Mouse (Mus musculus) thymus, postnatal 25 days (tissue): ENCODE data around the gene Otop1.

Source experiments
- DNase-seq: peaks from one replicate; pipeline ENCODE4 v3.0.0; 2022

Otop1 gene

DNA sequence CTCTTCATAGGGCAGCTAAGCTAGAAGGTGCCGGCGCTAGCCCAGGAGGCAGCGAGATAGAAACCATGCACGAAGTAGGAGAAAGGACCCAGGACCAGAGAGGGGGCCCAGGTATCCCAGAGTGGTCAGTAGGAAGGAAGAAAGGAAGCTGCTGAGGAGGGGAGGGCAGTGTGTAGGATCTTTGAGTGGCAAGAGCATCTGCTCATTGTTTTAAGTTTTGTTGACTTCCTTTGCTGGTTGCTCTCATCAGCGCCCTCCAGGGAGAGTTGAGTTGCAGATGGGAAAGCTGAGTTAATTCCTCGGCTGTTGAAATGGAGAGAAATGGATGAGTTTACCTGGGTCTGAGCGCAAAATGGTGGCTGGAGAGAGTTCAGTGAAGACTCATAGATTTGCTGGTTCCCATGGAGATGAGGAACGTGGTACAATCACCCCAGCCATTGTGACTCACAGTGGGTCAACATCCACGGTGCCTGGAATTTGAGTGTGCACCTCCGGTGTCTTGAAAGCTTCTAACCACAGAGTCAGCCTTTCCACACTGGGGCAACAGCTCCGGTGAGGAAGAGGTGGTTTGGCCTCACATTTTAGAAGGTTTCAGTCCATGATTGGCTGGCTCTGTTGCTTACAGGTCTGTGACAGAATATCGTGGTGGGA, 26.1 kb downstream of the Otop1 start:
- DNase-seq = no peak

DNA sequence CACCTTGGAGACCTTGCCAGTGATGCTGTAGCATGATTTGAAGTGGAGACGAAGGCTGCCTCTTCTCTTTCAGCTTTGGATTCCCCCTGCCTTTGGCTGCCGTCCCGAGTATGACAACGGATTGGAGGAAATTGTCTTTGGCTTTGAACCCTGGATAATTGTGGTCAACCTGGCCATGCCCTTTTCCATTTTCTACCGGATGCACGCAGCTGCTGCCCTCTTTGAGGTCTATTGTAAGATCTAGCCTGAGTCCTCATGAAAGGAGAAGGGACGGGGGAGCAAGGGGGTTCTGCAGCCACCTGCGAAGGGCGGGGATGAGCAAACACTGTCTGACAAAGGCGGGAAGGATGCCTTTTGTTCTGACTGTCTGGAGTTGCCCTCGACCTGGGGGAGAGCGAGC, 26.9 kb downstream of the Otop1 start:
- no peak for DNase-seq

DNA sequence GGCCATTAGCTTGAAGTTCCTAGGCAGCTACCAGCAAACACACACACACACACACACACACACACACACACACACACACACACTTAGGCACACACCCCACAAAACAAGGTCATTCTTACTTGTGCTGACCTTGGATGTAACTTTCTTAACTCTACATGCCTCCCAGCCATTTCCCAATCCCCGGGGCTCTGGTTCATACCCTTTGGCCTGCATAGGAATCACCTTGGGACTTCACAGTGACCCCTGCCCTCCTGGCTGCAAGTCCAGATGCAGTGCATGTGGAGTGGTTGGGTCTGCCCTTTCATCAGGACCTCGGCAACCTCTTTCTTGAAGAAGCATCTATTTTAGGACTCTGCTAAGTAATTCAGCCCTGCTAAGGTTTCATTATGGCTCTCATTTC, 29.5 kb downstream of the Otop1 start:
- no peak for DNase-seq

DNA sequence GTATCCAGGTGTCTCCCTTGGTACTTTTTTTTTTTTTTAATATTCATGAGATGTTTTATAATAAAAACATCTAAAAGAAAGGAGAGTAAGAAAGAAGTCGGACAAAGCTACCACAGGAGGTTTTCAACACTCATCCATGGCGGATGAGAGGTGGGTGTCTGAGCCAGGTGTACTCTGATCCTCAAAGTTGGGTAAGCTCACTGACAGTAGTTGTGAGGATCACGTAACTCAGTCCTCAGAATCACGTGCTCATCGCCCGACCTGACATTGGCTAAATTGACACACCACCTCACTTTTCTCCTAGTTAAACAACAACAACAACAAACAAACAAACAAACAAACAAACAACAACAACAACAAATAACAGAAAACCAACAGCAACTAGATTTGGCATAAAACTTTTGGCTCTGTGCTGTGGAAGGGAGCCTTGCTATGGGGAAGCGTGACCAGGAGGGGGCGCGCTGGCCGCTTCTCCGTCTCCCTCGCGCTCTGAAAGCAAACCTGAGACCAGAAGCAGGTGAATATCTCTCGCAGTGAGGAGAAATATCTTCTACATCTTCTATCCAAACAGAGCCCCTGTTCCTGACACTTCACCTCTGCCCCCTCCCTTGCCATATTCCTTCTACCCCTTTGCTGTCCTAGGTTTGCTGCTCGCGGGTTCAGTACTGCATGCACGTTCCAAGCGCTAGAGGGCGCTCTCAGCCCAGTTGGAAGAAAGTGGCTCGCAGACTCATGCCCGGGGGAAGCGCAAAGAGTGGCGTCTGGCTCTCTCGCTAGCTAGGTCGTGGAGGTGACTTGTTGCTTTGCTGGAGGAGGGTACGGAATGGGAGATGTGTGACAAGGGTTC, 31.7 kb downstream of the Otop1 start:
- DNase-seq = peak; percentile 87

DNA sequence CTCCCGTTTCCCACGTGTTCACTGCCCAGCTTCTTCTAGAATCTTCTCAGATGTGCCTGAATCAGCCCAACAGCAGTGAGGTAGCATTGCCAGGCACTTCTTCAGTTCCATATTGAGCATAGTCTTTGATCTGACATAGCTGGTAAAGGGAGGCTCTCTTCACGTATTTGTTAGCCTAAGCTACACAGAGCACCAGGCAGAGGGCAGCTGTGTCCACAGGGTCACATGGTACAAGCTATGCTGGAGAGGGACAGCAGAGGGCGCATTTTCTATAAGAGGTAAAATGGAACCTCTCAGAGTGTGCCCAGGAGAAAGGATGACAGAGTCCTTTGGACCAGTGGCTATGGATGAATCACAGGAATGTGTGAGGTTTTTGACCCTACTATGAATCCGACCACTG, 33.1 kb downstream of the Otop1 start:
- DNase-seq = peak; percentile 58

DNA sequence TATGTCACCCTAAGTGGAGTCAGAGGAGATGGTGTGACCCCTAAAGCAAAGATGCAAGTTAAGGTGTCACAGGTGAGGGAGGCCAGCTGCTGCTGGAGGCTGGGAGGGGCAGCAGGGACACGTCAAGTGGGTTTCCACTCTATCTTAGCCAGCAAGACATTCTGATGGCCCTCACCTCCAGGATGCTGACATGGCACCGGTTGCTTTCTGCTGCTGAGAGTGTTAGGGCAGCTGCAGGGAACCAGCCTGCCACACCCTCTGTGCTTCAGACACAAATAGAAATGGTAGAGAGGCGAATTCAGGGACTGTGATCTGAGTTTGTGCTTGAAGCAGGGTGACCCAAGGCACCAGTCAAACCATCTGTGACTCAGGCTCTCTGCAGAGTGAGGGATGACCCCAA, 34.0 kb downstream of the Otop1 start:
- no peak for DNase-seq

DNA sequence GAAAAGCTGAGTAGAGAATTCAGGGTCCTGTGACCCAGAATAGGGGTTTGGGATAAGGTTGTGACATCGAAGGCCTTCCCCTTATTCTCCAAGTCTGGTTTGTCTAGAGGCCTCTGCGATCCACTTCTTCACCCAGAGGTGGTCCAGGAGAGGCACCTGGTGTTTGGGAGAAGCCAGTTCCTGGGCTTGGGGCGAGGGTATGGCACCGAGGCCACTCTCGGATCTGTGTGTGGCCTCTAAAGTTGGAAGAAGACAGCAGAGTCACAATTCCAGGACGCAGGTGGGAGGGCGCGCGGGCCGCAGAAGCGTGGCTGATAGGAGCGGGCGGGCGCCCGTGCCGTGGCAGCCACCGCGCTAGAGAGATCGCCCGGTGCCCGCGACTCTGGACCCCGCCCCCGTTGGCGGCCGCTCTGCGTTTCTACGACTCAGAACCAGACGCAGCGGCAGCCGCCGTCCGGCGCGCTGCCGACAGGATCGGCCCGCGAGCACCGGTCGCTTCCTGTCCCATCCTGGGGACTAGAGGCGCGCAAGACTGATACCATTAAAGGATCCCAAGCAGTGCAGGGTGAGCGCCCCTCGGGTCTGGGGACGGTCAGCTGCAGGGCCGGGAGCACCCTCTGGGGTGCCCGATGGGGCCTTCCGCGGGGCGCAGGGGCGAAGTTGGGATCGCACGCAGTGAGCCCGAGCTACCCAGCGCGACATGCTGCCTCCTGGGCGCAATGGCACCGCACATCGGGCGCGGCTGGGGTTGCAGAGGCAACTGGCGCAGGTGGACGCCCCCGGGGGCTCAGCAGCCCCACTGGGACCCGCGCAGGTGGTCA, 43.4 kb downstream of the Otop1 start, which contains the start of gene Drd5:
TSS of gene Drd5 (plus strand) at position 402 of the 821 bp plus-strand sequence.
- no peak for DNase-seq

DNA sequence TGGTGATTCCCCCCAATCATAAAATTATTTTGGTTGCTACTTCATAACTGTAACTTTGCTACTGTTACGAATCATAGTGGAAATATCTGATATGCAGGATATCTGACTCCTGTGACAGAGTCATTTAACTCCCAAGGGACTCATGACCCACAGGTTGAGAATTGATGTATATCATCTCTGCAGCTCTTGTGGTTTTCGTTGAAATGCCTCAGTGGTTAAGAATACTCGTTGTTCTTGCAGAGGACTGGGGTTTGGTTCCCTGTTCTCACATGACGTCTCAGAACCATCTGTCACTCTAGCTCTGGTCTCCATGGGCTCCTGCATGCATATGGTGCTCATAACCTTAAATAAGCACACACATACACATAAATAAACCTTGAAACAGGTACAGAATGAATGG, 57.6 kb downstream of the Otop1 start:
- no peak for DNase-seq

DNA sequence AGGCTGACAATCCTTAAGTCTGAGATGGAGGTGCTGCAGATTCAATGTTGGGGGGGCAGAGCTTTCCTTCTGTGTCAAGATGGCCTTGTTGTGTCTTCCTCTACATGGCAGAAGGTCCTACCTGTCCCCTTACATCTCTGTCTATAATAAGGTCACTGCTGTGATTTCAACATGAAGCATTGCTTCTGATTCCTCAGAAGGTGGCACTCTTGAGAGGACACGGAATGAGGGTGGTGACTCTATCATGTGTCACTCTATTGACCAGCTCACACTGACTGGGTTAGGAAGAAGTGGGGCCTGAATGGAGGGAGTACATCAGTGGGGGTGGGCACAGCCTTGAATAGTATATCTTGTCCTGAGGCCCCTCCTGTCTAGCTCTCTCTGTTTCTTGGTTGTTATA, 58.8 kb downstream of the Otop1 start:
- DNase-seq = no peak

DNA sequence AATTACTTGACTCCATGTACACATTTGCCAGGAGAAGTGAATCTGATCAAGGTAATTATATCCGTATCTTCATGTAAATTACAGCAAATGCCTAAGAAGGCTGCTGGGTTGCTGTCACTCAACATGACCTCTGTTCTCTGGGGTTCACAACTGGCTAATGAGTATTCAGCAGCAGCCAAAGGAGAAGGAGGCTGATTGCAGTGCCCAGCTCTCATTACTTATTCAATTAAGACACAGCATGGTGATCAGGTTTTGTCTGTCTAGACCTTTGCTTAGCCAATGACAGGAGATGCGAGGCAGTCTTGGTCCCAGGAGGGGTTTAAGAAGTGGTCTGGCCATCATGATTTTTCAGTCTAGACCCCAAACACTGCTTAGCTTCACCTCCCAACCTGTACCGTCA, 67.3 kb downstream of the Otop1 start:
- DNase-seq = no peak

DNA sequence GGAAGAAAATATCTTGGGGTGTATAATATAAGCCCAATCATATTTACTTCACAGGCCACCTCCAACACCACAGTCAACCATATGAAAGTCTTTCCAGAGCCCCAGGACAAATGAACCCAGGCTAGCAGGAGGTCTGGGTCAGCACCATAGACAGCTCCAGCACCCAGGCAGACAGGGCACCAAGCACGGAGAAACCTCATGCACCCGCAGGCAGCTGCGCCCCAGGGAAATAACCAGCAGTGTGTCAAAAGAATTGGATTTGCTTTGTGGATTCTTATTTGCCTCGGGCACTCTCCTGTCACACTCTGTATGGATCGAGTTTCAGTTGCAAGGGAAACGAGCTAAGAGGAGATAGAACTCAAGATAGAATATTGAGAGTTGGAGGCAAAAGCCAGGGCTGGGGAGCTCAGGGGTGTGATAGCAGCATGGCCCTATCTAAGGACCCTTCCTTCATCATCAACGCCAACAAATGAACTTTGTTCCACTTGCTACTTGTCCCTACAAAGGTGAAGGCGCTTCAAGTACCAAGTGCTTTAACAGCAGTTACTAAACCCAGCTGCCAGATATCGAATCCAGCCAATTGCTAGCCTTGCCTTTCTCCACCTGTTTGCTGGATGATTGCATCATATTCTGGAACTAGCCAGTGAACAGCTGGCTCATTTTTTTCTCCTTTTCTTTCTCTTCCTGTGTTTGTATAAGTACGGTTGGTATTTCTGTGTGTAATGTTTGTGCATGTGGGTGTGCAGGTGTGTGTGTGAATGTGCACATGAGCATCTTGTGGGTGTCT, 71.1 kb downstream of the Otop1 start:
- DNase-seq = no peak

DNA sequence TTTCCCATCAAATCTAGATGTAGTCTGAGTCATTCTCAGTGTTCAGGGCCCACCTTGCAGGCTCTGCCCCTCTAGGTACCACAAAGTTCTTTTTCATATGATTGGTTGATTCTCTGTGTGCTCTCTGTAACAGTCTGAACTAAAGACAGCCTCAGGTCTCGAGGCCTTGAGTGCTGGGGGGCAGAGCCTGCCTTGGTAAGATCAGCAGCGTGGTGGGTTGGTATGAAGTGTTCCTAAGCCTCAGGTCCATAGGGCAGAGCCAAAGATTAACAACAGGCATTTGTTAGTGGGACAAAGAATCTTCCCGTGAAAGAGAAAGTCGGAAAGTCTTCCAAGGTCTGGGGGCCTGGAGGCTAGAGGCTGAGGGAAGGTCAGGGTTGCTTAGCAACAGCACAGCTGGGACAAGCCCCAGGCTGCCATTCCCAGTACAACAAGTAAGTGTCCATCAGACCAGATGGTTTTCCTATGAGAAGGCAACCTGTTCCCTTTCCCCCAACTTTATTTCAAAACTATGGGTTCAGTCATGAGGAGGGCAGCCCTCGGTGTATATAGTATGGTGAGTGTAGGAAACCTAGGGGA, 74.7 kb downstream of the Otop1 start:
- no peak for DNase-seq
